In the genomic region with DNA sequence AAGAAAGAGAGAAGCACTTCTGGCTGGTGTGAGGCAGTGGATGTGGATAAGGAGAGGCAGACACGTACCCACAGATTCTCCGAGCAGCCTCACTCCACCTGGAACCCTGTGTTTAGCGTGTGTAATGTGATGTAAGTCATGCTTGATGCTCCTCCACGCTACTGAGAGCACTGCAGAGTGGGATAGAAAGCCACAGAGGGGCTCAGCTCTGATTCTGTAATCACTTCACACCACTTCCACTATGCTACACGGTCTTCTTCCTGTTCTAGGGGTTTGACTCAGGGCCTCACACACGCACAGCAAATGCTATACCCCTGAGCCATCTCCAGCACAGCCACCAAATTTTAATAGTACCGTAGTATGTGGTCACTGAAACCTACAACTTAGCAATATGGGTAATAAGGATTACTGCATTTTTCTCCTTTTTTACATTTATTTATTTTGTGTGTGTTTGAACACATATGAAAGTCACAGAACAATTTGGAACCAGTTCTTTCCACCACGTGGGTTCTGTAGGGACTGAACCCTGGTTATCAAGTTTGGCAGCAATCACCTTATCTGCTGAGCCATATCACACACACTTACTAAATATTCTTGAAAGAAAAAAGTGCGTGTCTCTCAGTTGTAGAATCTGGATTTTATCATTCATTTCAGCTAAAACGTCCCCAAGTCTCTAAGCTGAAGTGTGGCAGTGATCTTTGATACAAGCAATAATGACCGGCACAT, we compare ENCODE assay signal across 10 mouse cellular contexts. TPM values are rescaled to one million over a fixed set of nuclear protein-coding genes. Genes with fewer than 3 reads are reported as not detected.
DNase-seq lines count a peak whose midpoint lies in the region; ATAC-seq and TF ChIP-seq lines count a peak whose summit lies in the region.
"Had no signal": no experiment of that assay in that cellular context is flagged by ENCODE, and none has a peak within 500 bp of the region (broad histone marks: within the 10 kb centered on the region; RNA-seq: fewer than 3 reads in every experiment).

No protein-coding gene starts in this region.

- TF ChIP-seq CTCF in stomach, postnatal 0 days (IDR thresholded peaks at IDR 0.05; ENCODE audit: low read depth), result no peak

- 45% methylated on average over 11 of the region's 11 CpGs for WGBS in heart, embryonic 15.5 days
- WGBS in liver, embryonic 11.5 days, result 40% methylated on average over 11 of the region's 11 CpGs
- 71% methylated on average over 11 of the region's 11 CpGs for WGBS in stomach, postnatal 0 days

- no peaks in the 10 kb centered on the region for H3K27me3 ChIP-seq in heart, embryonic 15.5 days
- H3K27me3 ChIP-seq in liver, embryonic 11.5 days (replicated peaks; ENCODE audit: control insufficient read depth, insufficient read depth, low read length), result no peaks in the 10 kb centered on the region
- no peaks in the 10 kb centered on the region for H3K27me3 ChIP-seq in stomach, postnatal 0 days (ENCODE audit: control insufficient read depth, insufficient read depth, low read length)

- no peak for DNase-seq in heart, adult 11 months
- DNase-seq in thymus, postnatal 0 days (ENCODE audit: low spot score), result peak; percentile 46
- DNase-seq in thymus, postnatal 25 days, result no peak
- DNase-seq in liver, embryonic 11.5 days (ENCODE audit: low spot score), result no peak
- no peak for DNase-seq in stomach, postnatal 0 days (ENCODE audit: low spot score)
- no peak for DNase-seq in adrenal gland, postnatal 36 days
- no peak for DNase-seq in right cerebral cortex, postnatal 14 days
- DNase-seq: cerebellum, postnatal 14 days; right cerebral cortex, adult 18-20 months had no signal

- peak overlapping the region; percentile 54 for H3K4me2 ChIP-seq in heart, embryonic 15.5 days
- peak overlapping the region; percentile 65 for H3K4me2 ChIP-seq in liver, embryonic 11.5 days
- H3K4me2 ChIP-seq in stomach, postnatal 0 days (replicated peaks; ENCODE audit: low read depth), result peak overlapping the region; percentile 31

- H3K36me3 ChIP-seq in heart, embryonic 15.5 days, result peaks cover 2% of the 10 kb centered on the region; the same call in 1 of the 2 replicates
- no peaks in the 10 kb centered on the region; the same call in 1 of the 2 replicates for H3K36me3 ChIP-seq in liver, embryonic 11.5 days (ENCODE audit: control insufficient read depth, insufficient read depth, low read length)
- H3K36me3 ChIP-seq in stomach, postnatal 0 days (ENCODE audit: control insufficient read depth, insufficient read depth, low read length), result no peaks in the 10 kb centered on the region

- TF ChIP-seq EP300 in stomach, postnatal 0 days (optimal IDR thresholded peaks at IDR 0.05), result no peak

- peak overlapping the region; percentile 99 for H3K27ac ChIP-seq in heart, embryonic 15.5 days
- peak overlapping the region; percentile 77 for H3K27ac ChIP-seq in liver, embryonic 11.5 days (ENCODE audit: low read depth, low read length)
- H3K27ac ChIP-seq in stomach, postnatal 0 days (replicated peaks), result peak overlapping the region; percentile 74

- no peak for ATAC-seq in heart, embryonic 15.5 days (replicated peaks; ENCODE audit: insufficient number of reproducible peaks, insufficient read depth, low FRiP score, low read depth)
- ATAC-seq in liver, embryonic 11.5 days (replicated peaks; ENCODE audit: low FRiP score), result 0 out of 2 replicates have a peak, but pooled peaks have one; percentile 19
- no peak for ATAC-seq in stomach, postnatal 0 days (ENCODE audit: low FRiP score, low TSS enrichment)

- H3K9me3 ChIP-seq in heart, embryonic 15.5 days (replicated peaks), result no peaks in the 10 kb centered on the region
- no peaks in the 10 kb centered on the region for H3K9me3 ChIP-seq in liver, embryonic 11.5 days (ENCODE audit: control insufficient read depth, low read length)
- no peaks in the 10 kb centered on the region for H3K9me3 ChIP-seq in stomach, postnatal 0 days (ENCODE audit: control insufficient read depth, low read length)

- peak overlapping the region; percentile 36 for H3K9ac ChIP-seq in heart, embryonic 15.5 days
- H3K9ac ChIP-seq in liver, embryonic 11.5 days (ENCODE audit: low read depth, low read length), result peak overlapping the region; percentile 41; the same call in 1 of the 2 replicates
- peak overlapping the region; percentile 9 for H3K9ac ChIP-seq in stomach, postnatal 0 days (ENCODE audit: low read length)

- peaks cover 69% of the 10 kb centered on the region for H3K4me1 ChIP-seq in heart, embryonic 15.5 days (replicated peaks)
- H3K4me1 ChIP-seq in liver, embryonic 11.5 days (replicated peaks; ENCODE audit: control insufficient read depth, insufficient read depth, low read length), result peaks cover 44% of the 10 kb centered on the region
- 0 out of 2 replicates have a peak, but pooled peaks cover 10% of the 10 kb centered on the region for H3K4me1 ChIP-seq in stomach, postnatal 0 days (replicated peaks; ENCODE audit: control insufficient read depth, insufficient read depth)

- H3K4me3 ChIP-seq in heart, embryonic 15.5 days, result peak overlapping the region; percentile 14
- H3K4me3 ChIP-seq in liver, embryonic 11.5 days (ENCODE audit: low read depth, low read length), result peak overlapping the region; percentile 5
- no peak overlapping the region for H3K4me3 ChIP-seq in stomach, postnatal 0 days (ENCODE audit: low read depth, low read length)

RNA-seq across cellular contexts. Expression of a gene that starts 15.1 kb away (rescaled TPM):
- 12.9 and 18.2 TPM in 2 replicates for polyA plus RNA-seq in heart, embryonic 15.5 days (2015; fragmentation: Nextera tagmentation; extraction: Ambion mirVana)
- 19.2 and 21.9 TPM in 2 replicates for polyA plus RNA-seq in thymus, postnatal 0 days (2015; fragmentation: Nextera tagmentation; extraction: Ambion mirVana)
- polyA plus RNA-seq in liver, embryonic 11.5 days (2014; fragmentation: Nextera tagmentation; extraction: Ambion mirVana), result 18.3 and 18.9 TPM in 2 replicates
- 5.8 and 7.1 TPM in 2 replicates for polyA plus RNA-seq in stomach, postnatal 0 days (2015; fragmentation: Nextera tagmentation; extraction: Ambion mirVana)
- total RNA-seq in adrenal gland, postnatal 36 days (2021), result 10 to 100 TPM; 14.5 to 16.6 TPM

RNA-seq across cellular contexts. Expression of a gene that starts 23.9 kb away (rescaled TPM):
- 65.2 and 74.8 TPM in 2 replicates for polyA plus RNA-seq in heart, embryonic 15.5 days (2015; fragmentation: Nextera tagmentation; extraction: Ambion mirVana)
- polyA plus RNA-seq in thymus, postnatal 0 days (2015; fragmentation: Nextera tagmentation; extraction: Ambion mirVana), result 39.0 and 39.5 TPM in 2 replicates
- polyA plus RNA-seq in liver, embryonic 11.5 days (2014; fragmentation: Nextera tagmentation; extraction: Ambion mirVana), result 206 and 226 TPM in 2 replicates
- 56.7 and 57.1 TPM in 2 replicates for polyA plus RNA-seq in stomach, postnatal 0 days (2015; fragmentation: Nextera tagmentation; extraction: Ambion mirVana)
- 10 to 100 TPM; 29.6 to 34.2 TPM for total RNA-seq in adrenal gland, postnatal 36 days (2021)

RNA-seq across cellular contexts. Expression of a gene that starts 39.8 kb away (rescaled TPM):
- 1.7 and 2.9 TPM in 2 replicates for polyA plus RNA-seq in heart, embryonic 15.5 days (2015; fragmentation: Nextera tagmentation; extraction: Ambion mirVana)
- polyA plus RNA-seq in thymus, postnatal 0 days (2015; fragmentation: Nextera tagmentation; extraction: Ambion mirVana), result 1.0 and 1.5 TPM in 2 replicates
- polyA plus RNA-seq in liver, embryonic 11.5 days (2014; fragmentation: Nextera tagmentation; extraction: Ambion mirVana), result 1.8 and 2.2 TPM in 2 replicates
- polyA plus RNA-seq in stomach, postnatal 0 days (2015; fragmentation: Nextera tagmentation; extraction: Ambion mirVana), result 112 and 116 TPM in 2 replicates
- under 1 TPM; 0.16 to 0.66 TPM for total RNA-seq in adrenal gland, postnatal 36 days (2021)

RNA-seq across cellular contexts. Expression of a gene that starts 45.5 kb away (rescaled TPM):
- 0.09 and 0.15 TPM in 2 replicates for polyA plus RNA-seq in heart, embryonic 15.5 days (2015; fragmentation: Nextera tagmentation; extraction: Ambion mirVana)
- 1.7 TPM in 2 replicates for polyA plus RNA-seq in thymus, postnatal 0 days (2015; fragmentation: Nextera tagmentation; extraction: Ambion mirVana)
- polyA plus RNA-seq in liver, embryonic 11.5 days (2014; fragmentation: Nextera tagmentation; extraction: Ambion mirVana), result 0.17 TPM in 1 of 2 replicates, not detected in the other
- polyA plus RNA-seq in stomach, postnatal 0 days (2015; fragmentation: Nextera tagmentation; extraction: Ambion mirVana), result 21.2 and 22.0 TPM in 2 replicates
- total RNA-seq in adrenal gland, postnatal 36 days (2021), result under 1 TPM; 0.16 to 0.23 TPM

RNA-seq across cellular contexts. Expression of a gene that starts 51.4 kb away (rescaled TPM):
- 45.2 and 58.7 TPM in 2 replicates for polyA plus RNA-seq in heart, embryonic 15.5 days (2015; fragmentation: Nextera tagmentation; extraction: Ambion mirVana)
- polyA plus RNA-seq in thymus, postnatal 0 days (2015; fragmentation: Nextera tagmentation; extraction: Ambion mirVana), result 105 and 116 TPM in 2 replicates
- polyA plus RNA-seq in liver, embryonic 11.5 days (2014; fragmentation: Nextera tagmentation; extraction: Ambion mirVana), result 69.6 and 71.3 TPM in 2 replicates
- polyA plus RNA-seq in stomach, postnatal 0 days (2015; fragmentation: Nextera tagmentation; extraction: Ambion mirVana), result 61.7 and 64.9 TPM in 2 replicates
- total RNA-seq in adrenal gland, postnatal 36 days (2021), result 10 to 100 TPM; 44.1 to 58.8 TPM

Comparison
In these comparisons a context has a peak if more than half of its experiments do, and no peak if none do; other contexts are left out.
1. RNA of a gene that starts 39.8 kb away (polyA plus RNA-seq): 112 to 116 TPM in stomach, postnatal 0 days; 1.8 to 2.2 TPM in liver, embryonic 11.5 days, 1.7 to 2.9 TPM in heart, embryonic 15.5 days and 1.0 to 1.5 TPM in thymus, postnatal 0 days; every median in the first group is over 10 times any median in the second.
2. Peak in every context shown above with its lines, with median percentiles within 50 percentile points of each other: H3K27ac ChIP-seq, H3K4me2 ChIP-seq and H3K9ac ChIP-seq.